22 mouse cellular contexts compared by ENCODE assay signal in genomic region chr4:95575411-95575911, GRCm38 (mm10). TPM values are rescaled to one million over a fixed set of nuclear protein-coding genes. Genes with fewer than 3 reads are reported as not detected.
DNase-seq lines count a peak whose midpoint lies in the region; ATAC-seq and TF ChIP-seq lines count a peak whose summit lies in the region.
"Had no signal": no experiment of that assay in that cellular context is flagged by ENCODE, and none has a peak within 500 bp of the region (broad histone marks: within the 10 kb centered on the region; RNA-seq: fewer than 3 reads in every experiment).

No protein-coding gene starts in this region.

- H3K4me1 ChIP-seq in lung, embryonic 14.5 days (ENCODE audit: insufficient read depth): no peaks in the 10 kb centered on the region
- H3K4me1 ChIP-seq in hindbrain, embryonic 10.5 days (replicated peaks): no peaks in the 10 kb centered on the region
- H3K4me1 ChIP-seq: embryonic facial prominence, embryonic 10.5 days; heart, embryonic 15.5 days; hindbrain, embryonic 12.5 days had no signal

- no peak for TF ChIP-seq CTCF in lung, embryonic 14.5 days (IDR thresholded peaks at IDR 0.05; ENCODE audit: low read depth)

- DNase-seq in adrenal gland, adult 8-10 months: peak; percentile 34
- no peak for DNase-seq in adrenal gland, postnatal 25 days
- peak; percentile 13 for DNase-seq in lung, embryonic 14.5 days
- DNase-seq in lung, postnatal 4 days: no peak
- peak; percentile 8 for DNase-seq in brain, adult 2 months (ENCODE audit: low read depth, low spot score)
- DNase-seq in skeletal muscle tissue, adult 2 months (ENCODE audit: low read depth, low spot score): peak; percentile 13
- DNase-seq in hindbrain, embryonic 10.5 days (ENCODE audit: low spot score): no peak
- DNase-seq in embryo, embryonic 11 days: no peak
- DNase-seq: cerebellum, adult 18-20 months; cerebellum, adult 9-11 months; cerebellum, postnatal 36 days; gastrocnemius, postnatal 10 days; heart, adult 18-20 months; heart, postnatal 14 days; kidney, adult 8-10 months had no signal

- no peak for ATAC-seq in lung, embryonic 14.5 days (ENCODE audit: insufficient read depth)
- ATAC-seq: hindbrain, embryonic 16.5 days; inflammation-experienced regulatory T-cells, adult 6 months; intestine, postnatal 0 days had no signal

- H3K9me3 ChIP-seq in lung, embryonic 14.5 days (ENCODE audit: low read depth, low read length): no peaks in the 10 kb centered on the region
- H3K9me3 ChIP-seq in hindbrain, embryonic 10.5 days: no peaks in the 10 kb centered on the region
- H3K9me3 ChIP-seq: embryonic facial prominence, embryonic 10.5 days; heart, embryonic 15.5 days; hindbrain, embryonic 12.5 days had no signal

- no peaks in the 10 kb centered on the region for H3K36me3 ChIP-seq in lung, embryonic 14.5 days (ENCODE audit: insufficient read depth)
- no peaks in the 10 kb centered on the region for H3K36me3 ChIP-seq in hindbrain, embryonic 10.5 days
- H3K36me3 ChIP-seq: embryonic facial prominence, embryonic 10.5 days; heart, embryonic 15.5 days; hindbrain, embryonic 12.5 days had no signal

- WGBS in lung, embryonic 14.5 days: 71% methylated on average over 3 of the region's 3 CpGs
- 87% methylated on average over 3 of the region's 3 CpGs for WGBS in hindbrain, embryonic 10.5 days

- H3K27ac ChIP-seq in lung, embryonic 14.5 days (ENCODE audit: low read depth): no peak overlapping the region
- H3K27ac ChIP-seq in hindbrain, embryonic 10.5 days: no peak overlapping the region
- H3K27ac ChIP-seq: embryonic facial prominence, embryonic 10.5 days; heart, embryonic 15.5 days; hindbrain, embryonic 12.5 days had no signal

- H3K27me3 ChIP-seq in lung, embryonic 14.5 days (ENCODE audit: insufficient read depth, low read length): no peaks in the 10 kb centered on the region
- no peaks in the 10 kb centered on the region for H3K27me3 ChIP-seq in hindbrain, embryonic 10.5 days (ENCODE audit: insufficient read depth, poor library complexity, severe bottlenecking)
- H3K27me3 ChIP-seq: heart, embryonic 15.5 days; hindbrain, embryonic 12.5 days had no signal

- H3K9ac ChIP-seq in lung, embryonic 14.5 days: no peak overlapping the region
- H3K9ac ChIP-seq: heart, embryonic 15.5 days; hindbrain, embryonic 12.5 days had no signal

- no peak overlapping the region for H3K4me3 ChIP-seq in lung, embryonic 14.5 days (ENCODE audit: low read depth, low read length)
- no peak overlapping the region for H3K4me3 ChIP-seq in hindbrain, embryonic 10.5 days
- H3K4me3 ChIP-seq: embryonic facial prominence, embryonic 10.5 days; heart, embryonic 15.5 days; hindbrain, embryonic 12.5 days had no signal

- no peak overlapping the region for H3K4me2 ChIP-seq in lung, embryonic 14.5 days
- H3K4me2 ChIP-seq: heart, embryonic 11.5 days; heart, embryonic 15.5 days; hindbrain, embryonic 12.5 days had no signal

RNA-seq across cellular contexts. Expression of gene Fggy, which starts 18.2 kb away (rescaled TPM):
- total RNA-seq in adrenal gland, adult 8-10 months (2022): 10 to 100 TPM; 57.0 to 86.3 (median 73.5) TPM
- 78.2 and 83.5 TPM in 2 replicates for total RNA-seq in adrenal gland, postnatal 25 days (2021)
- 9.3 and 9.8 TPM in 2 replicates for polyA plus RNA-seq in lung, embryonic 14.5 days (2014; fragmentation: Nextera tagmentation; extraction: Ambion mirVana)
- 6.2 and 7.5 TPM in 2 replicates for polyA plus RNA-seq in hindbrain, embryonic 10.5 days (2016; fragmentation: Nextera tagmentation; extraction: Ambion mirVana)

Comparison
In these comparisons a context has a peak if more than half of its experiments do, and no peak if none do; other contexts are left out.
1. DNase-seq: peak in adrenal gland, adult 8-10 months (single experiment), lung, embryonic 14.5 days (single experiment), brain, adult 2 months (single experiment) and skeletal muscle tissue, adult 2 months (single experiment); none in adrenal gland, postnatal 25 days (single experiment), lung, postnatal 4 days (0 of 2), hindbrain, embryonic 10.5 days (single experiment) and embryo, embryonic 11 days (single experiment).